Mouse (Mus musculus) left cerebral cortex, postnatal 14 days (tissue): ENCODE data around the gene Nfe2l1. TPM values are rescaled to one million over a fixed set of nuclear protein-coding genes. Genes with fewer than 3 reads are reported as not detected.
"Not testable (repeated sequence)": the region's sequence is repeated elsewhere in the genome, so short reads cannot be mapped to it uniquely, and the experiment has no call there.

Source experiments
- DNase-seq, 2 experiments: peaks; one replicate each; pipeline ENCODE4 v3.0.0; 2021 to 2022; ENCODE audit warnings: low spot score in 2 of 2, mixed read lengths in 1 of 2
- intact Hi-C: fragments of 180-260 bp; cut with DNase I; formaldehyde crosslinking; loops from one replicate; pipeline ENCODE4 v1.15.1; 2025
- total RNA-seq, 2 experiments: library from RNA; stranded (reverse); gene quantifications; 2 replicates each; pipeline ENCODE4 v1.2.3; 2021

Gene Nfe2l1
- total RNA-seq, 2 experiments from 2014 or later, result 205 to 209 TPM

DNA sequence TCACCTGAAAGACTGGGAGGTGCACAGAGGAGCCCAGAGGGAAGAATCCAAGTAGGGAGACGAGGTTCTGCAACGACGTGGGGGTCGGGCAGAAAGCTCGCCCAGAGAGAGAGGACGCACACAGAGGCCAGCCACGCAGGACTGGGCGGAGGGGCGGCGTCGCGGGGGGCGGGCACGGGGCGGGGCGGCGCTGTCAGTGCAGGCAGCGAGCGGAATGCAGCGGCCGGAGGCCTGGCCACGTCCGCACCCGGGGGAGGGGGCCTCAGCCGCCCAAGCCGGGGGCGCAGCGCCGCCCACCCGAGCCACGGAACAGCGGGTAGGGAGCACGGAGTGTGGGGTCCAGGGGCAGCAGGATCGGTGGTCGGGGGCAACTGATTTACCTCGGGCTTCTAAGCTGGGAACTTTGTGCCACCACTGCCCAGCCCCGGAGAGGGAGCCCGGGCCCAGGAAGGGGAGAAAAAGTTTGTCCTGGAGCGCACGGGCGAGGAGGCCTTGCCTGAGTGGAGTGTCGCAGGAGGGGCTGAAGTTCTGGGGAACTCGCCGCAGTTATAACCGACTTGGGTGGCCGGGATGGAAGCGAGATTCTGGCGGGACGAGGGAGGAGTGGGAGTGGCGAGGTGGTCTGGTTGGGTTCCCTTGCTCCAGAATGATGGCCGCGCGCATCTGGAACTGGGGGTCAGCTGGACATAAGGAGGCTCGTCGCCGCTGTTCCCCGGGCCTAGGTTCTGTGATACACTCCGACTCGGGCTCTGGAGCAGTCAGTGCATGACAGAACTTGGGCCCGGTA, 20.1 kb upstream of the Nfe2l1 start, which contains the start of gene Copz2:
Gene Copz2, plus strand, starts transcription at position 190 of the 787 bp plus-strand sequence.
- DNase-seq, result no peak
- intact Hi-C loops, result no loop called here

DNA sequence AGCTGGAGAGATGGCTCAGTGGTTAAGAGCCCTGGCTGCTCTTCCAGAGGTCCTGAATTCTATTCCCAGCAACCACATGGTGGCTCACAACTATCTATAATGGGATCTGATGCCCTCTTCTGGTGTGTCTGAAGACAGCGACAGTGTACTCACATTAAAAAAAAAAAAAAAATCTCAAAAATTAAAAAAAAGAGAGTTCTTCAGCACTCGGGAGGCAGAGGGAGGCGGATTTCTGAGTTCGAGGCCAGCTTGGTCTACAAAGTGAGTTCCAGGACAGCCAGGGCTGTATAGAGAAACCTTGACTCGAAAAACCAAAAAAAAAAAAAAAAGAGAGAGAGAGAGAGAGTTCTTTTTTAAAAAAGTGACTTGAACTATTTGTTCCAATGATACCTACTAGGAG, 19.4 kb upstream of the Nfe2l1 start:
- intact Hi-C loops, DNase-seq: not testable (repeated sequence)

DNA sequence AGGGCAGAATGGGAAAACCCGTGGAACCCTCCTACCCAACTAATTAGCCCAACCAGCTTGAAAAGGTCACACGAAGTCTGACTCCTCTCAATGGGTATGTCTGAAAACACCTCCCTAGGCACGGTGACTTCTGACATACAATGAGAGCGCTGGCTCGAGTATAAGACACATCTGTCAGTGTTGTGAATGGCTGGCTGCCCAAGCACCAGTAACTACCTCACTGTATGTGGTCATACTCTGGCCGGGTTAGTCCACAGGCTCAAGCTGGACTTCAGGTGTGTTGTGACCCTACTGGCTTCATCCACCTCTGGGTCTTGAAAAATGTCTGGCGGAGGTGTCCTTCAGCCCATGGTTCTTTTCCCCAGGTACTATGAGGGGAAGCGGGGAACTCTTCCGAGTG, 18.9 kb upstream of the Nfe2l1 start:
- DNase-seq, result no peak
- intact Hi-C loops, result no loop called here

DNA sequence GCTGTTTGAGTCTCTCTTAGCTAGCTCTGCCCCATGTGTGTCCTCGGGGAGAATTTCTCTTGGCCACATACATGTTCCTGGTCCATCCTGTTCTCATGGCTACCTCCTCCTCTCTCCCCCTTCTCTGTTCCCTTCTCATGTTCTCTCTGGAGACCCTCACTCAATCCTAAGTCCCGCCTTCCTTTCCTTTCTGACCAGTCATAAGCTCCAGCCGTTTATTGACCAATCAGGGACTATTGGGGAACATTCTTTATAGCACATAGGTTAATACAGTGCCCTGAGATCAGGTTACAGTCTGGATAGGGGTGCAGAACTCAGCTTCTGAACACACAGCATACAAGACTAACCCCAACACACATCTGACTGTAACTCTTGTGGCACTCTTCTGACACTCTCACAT, 17.5 kb upstream of the Nfe2l1 start:
- intact Hi-C loops, result no loop called here
- DNase-seq, result no peak

DNA sequence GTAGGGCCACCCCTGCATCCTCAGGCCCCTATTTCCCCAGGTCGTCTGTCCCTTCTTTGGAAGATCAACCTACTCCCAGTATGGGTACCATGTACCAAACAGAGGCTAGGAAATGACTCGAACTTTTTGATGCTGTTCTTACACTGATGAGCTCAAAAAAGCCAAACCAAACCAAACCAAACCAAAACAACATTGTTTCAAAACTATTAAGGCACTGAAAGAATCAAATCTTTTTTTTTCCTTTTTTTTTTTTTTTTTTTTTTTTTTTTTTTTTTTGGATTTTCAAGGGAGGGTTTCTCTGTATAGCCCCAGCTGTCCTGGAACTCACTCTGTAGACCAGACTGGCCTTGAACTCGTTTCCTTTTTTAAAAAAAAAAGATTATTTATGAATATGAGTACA, 13.9 kb upstream of the Nfe2l1 start:
- no peak for DNase-seq
- intact Hi-C loops, result loop anchor here (2.0 kb wide), 1 partner anchor 37 kb away; no protein-coding TSS in a partner anchor

DNA sequence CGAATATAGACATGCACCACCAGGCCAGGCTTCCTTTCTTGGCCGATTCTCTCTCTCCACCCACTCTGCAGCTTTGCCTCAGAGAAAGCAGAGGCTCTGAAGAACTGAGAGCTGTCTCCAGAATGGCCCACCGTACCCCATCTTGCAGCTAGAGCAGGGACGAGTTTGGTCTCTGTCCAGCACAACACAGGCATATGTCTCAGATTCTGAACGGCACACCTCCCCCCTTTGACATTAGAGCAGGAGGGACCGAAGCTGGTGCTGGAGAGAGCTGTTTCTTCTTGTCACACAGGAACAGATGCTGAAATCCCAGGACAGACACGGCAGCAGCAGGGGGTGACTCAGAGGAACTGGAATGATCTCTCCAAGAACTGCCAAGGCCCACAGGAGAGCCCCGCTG, 10.5 kb upstream of the Nfe2l1 start:
- peak; percentile 56 to 86 for DNase-seq
- intact Hi-C loops, result no loop called here

DNA sequence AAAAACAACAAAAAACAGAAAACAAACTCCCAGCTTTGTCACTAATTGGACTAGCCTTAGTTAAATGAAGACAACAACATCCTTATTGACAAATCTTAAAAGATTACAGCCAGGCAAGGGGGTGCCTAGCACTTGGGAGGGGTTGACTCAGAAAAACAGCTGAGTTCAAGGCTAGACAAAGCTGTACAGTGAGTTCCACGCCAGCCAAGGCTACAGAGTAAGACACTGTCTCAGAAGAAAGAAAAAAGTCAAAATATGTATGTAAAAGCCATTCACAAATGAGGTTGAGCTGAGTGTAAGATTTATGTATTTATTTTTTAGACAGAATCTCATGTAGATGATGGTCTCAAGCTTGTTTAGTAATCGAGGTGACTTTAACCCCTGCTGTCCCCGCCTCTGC, 10.1 kb upstream of the Nfe2l1 start:
- no peak for DNase-seq
- intact Hi-C loops, result no loop called here

DNA sequence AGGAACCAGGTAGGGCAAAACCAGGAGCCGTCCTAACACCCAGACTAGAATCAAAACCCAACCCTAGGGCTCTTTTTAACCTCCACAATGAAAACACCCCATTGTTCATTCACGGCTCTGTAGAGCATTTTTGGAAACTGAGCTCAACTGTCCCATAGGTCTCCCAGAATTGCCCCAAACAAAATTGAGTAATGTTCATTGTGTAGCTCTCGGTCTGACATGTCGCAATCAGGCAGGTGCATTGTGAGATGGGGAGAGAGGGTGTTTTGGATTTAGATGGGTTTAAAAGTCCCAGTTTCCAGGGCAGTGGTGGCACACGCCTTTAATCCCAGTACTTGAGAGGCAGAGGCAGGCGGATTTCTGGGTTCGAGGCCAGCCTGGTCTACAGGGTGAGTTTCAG, 9.7 kb upstream of the Nfe2l1 start:
- intact Hi-C loops, result no loop called here
- DNase-seq, result no peak

DNA sequence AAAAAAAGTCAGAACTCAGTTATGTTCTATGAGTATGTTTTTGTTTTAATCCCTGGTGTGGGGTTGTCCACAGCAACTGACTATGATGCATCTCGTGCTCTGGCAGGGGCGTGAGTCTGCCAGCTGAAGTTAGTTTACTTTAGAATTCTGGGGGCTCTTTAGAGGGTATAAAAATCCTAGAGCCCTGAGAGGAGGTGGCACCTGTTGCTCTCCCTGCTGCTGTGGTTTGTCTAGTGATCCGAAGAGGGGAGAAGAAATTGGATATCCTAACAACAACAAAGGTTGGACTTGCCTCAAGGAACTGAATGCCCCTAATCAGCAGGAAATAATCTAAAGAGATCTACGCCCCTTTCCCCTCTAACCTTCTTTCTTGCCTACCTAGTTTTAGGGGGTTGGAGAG, 8.6 kb upstream of the Nfe2l1 start:
- no peak for DNase-seq
- intact Hi-C loops, result no loop called here

DNA sequence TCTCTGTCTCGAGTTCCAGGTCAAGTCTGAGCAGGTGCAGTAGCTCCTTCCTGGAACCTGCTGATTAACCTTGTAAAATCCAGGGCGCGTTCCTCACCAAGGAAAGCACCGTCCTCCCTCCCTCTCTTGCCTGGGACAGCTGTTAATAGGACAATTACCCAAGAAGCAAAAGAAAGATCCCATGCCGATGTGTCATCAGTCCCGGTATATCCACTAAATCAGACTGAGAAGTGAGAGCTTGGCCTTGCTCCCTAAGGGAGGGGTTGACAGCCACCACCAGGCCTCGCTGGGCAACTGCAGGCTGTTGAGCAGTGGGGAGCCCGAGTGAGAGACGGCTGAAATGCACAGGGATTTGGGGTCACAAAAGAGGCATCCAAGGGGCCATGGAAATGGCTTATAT, 7.5 kb upstream of the Nfe2l1 start:
- no peak for DNase-seq
- intact Hi-C loops, result no loop called here

DNA sequence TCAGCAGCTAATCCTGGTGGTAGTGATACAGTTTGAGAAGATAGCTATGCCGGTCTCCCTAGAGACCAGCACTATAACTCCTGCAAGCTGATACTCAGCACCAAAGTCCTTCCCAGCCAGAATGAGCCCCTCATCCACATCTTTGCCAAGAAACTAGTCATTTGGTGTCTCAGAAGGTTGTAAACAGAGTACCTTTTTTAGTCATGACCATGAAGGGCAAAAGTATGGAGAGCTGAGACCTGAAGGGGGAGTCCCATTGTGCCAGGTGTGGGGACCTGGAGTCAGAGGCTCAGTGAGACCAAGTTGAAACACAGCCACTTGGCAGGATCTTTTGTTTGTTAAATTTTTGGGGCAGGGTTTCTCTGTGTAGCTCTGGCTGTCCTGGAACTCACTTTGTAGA, 4.4 kb upstream of the Nfe2l1 start:
- DNase-seq, result no peak
- intact Hi-C loops, result no loop called here

DNA sequence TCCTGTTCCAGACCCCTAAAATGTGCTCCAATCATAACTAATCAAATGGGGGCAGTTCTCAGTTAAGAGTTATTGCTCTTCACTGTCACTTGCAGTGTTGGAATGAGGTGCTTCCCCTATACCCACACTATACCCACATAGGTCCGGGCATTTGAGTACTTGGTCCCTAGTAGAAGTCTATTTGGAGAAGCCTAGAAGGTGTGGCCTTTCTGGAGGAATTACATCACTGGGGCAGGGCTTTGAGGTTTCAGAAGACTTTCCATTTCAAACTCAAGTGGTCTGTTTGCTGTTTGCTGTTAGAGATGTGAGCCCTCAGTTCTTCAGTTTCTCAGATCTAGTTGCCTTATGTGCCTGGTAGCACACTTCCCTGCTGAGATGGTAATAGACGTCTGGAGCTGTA, 3.2 kb upstream of the Nfe2l1 start:
- no peak for DNase-seq
- intact Hi-C loops, result no loop called here

DNA sequence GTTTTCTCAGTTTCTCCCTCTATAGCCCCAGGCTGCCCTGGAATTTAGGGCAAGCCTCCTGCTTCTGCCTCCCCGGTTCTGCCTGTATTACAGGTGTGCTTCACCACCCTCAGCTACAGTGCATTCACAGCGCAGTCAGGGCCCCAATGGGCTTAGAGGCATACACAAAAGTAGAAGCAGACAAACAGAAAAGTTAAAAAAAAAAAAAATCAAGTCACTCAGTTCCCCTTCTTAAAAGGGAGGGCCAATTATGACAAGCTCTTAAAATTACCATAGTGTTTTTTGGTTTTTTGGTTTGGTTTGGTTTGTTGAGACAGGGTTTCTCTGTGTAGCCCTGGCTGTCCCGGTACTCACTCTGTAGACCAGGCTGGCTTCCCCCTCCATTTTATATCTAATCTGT, 2.8 kb upstream of the Nfe2l1 start:
- intact Hi-C loops, result no loop called here

DNA sequence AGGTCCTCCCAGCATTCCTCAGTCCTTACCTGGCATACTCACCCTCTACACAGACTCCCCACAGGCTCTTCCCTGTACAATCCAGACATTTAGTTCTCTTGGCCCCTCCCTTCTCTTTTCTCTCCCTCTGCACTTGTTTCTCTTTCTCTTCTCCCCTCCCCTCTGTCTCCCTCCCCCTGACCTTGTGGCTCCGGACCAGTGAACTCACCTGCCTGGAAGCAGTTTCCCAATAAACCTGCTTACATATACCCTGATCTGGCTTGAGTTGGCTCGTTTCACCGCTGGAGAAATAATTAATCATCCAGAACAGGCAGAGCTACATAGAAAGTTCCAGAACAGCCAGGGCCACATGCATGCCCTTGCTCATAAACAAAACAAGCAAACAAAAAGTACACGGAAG, 1.7 kb upstream of the Nfe2l1 start:
- intact Hi-C loops, result no loop called here
- DNase-seq, result no peak

More for the DNA sequence above, 2.8 kb upstream of the Nfe2l1 start:
- no peak for DNase-seq

DNA sequence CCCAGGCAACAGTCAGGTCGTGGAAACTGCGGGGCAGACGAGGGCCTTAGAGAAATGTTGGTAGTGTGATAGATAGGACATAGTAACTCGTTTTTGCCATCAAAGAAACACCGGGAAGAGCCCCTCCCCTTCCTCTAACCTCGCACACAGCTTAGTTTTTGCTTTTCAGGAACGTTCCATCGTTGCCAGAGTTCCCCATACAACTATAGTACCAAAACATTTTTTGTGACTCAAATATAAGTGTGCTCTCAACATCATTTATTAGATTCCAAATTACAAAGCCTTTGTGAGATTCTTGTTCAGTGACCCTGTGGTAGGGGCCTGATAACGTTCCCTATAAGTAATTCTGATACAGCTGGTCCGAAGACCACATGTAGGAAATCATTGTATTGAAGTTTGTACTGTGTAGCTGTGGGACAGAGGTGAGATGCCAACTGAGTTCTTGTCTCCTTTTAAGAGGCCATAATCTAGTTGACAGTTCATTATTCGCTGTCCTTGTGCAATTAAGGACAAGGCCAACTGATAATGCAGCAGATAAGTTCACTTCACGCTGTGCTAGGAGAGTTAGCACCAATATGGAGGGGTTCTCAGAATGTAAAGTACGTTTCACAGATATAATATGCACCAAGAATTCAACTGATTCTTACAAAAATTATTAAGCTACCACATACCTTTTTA, 910 bp upstream of the Nfe2l1 start:
- DNase-seq, result no peak
- intact Hi-C loops, result no loop called here

DNA sequence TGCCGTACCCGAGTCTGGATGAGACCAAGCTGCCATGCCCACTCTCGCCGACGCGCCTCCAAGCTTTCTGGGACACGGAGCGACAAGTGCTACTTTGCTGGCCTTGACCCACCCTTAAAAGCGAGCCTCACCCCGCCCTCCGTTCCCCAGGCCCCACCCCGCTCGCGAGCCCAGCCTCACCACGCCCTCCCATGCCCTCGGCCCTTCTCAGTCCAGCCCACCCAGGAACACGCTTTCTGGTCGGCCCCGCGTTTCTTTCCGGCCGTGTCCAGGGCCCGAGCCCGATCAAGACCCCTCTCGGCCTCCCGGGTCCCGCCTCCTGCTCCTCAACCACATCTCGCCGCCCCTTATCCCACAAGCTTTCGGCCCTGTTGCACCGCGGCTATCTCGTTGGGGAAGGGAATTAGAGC, 360 bp downstream of the Nfe2l1 start:
- DNase-seq, result peak; percentile 44 to 60
- intact Hi-C loops, result loop anchor here (5.0 kb wide), 1 partner anchor 42 kb away; the partner anchor contains the start of gene Cbx1

DNA sequence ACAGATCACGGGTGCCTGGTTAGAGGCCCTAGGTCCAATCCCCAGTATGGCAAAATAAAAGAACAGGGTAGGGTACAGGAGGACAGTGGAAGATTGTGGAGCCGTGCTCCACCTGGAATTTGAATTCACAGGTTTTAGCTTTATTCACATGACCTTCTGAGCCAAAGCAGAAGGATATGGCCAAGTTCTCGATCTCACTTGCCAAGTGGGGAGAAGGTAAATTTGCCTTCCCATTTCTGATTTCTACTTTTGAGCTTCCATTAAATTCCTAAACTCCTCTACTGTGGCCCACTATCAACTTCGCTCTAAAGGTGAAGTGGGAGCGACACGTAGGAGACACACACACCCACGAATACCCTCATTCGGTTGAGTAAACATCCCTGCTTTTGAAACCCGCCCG, 887 bp downstream of the Nfe2l1 start:
- intact Hi-C loops, result loop anchor here (5.0 kb wide), 1 partner anchor 42 kb away; the partner anchor contains the start of gene Cbx1
- DNase-seq, result no peak

DNA sequence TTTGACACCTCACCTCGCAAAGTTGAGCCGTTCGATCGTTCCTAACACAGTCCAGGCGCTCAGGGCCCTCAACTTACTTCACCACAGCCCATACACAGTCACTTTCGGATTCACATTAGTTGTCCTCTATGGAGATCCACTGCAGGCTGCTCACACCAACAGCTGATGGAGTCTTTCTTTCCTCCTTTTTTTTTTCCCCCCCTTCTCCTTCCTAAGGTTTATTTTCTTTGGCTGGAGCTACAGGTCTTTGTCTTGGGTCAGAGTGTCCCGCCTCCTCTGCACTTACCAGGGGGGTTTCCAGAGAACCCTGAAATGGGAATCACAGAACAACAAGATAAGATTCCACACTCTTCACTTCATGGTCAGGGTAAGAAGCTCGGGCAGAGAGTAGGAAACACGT, 1.9 kb downstream of the Nfe2l1 start:
- intact Hi-C loops, result loop anchor here (5.0 kb wide), 1 partner anchor 41 kb away; the partner anchor contains the start of gene Cbx1
- no peak for DNase-seq

DNA sequence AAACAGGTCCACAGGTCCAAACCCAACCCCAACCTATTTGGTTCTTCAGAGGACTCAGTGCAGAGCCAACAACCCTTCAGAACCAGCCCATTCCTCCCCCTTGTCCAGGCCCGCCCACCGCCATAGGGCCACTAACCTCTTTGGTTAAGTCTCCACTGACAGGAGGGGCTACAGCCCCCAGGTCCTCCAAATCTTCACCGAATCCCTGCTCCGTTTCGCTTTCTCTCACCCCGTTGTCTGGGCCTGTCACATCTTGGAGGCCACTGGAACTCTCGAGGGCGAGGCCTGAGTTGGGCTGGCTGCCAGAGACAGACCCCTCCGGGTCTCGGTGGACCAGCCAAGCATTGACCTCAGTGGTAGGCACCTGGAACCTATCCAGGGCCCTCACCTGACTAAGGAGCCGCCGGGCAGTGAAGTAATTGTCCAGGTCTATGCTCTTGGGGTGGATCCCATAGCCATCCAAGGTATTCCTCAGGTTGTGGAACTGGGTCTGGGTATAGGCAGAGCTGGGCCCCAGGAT, 2.6 kb downstream of the Nfe2l1 start:
- intact Hi-C loops, result loop anchor here (5.0 kb wide), 1 partner anchor 40 kb away; the partner anchor contains the start of gene Cbx1
- no peak for DNase-seq

DNA sequence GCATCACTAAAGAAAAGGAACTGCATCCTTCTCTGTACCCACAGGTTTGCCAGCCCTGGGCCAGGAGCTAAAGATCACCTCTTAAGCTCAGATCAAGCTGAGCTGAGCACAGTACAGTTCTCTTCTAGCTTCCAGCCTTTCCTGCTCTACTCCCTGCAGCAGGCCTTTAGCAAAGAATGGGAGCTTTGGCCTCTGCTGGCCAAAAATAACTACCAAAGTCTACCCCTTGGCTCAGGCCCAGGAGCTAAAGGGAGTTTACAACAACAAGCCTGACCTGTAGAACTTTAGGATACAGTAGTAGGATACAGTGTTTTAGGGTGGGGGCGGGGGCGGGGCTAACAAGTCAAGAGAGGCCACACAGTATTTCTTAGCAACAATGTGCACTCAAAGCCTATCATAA, 3.3 kb downstream of the Nfe2l1 start:
- no peak for DNase-seq
- intact Hi-C loops, result loop anchor here (5.0 kb wide), 1 partner anchor 39 kb away; the partner anchor contains the start of gene Cbx1
